Mouse (Mus musculus): ENCODE results near the gene Cux2.

DNA sequence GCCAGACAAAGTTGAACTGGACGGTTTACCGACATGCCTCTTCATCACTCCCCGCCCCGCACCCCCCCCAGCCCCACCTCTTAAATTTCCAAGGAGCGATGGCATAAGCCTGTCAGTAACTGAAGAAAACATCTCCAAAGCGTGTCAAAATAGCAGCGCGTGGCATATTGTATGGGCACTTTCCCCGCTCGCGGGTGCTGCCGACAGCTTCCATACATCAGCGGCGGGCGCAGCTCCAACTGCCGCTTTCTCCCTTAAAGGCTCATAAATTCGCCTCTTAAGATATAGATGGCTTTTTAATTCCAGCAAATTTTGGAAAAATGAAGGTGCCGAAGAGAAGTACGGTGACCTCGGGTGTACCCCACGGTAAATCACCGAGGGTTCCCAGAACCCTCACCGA lies 124.6 kb downstream of the Cux2 start:
- TF ChIP-seq CTCF (IDR thresholded peaks at IDR 0.05; ENCODE audit: control insufficient read depth, insufficient read depth, low read length) (no peak), POLR2A (IDR thresholded peaks at IDR 0.05; ENCODE audit: borderline replicate concordance, control insufficient read depth, low read depth, low read length) (no peak)
